Mouse (Mus musculus): ENCODE measurements around the gene Gm17359. TPM values are rescaled to one million over a fixed set of nuclear protein-coding genes. Genes with fewer than 3 reads are reported as not detected.
A peak's percentile ranks its signal among the peaks of the same experiment; 100 is the strongest.

Gm17359 gene
- polyA plus RNA-seq, 1 experiment: 0.04 TPM

- DNase-seq (ENCODE audit: low read depth): no peak
- TF ChIP-seq POLR2A (IDR thresholded peaks at IDR 0.05; ENCODE audit: borderline replicate concordance, extremely low read depth, insufficient read depth, insufficient read length, poor library complexity, severe bottlenecking): no peak
- no peak for TF ChIP-seq CTCF (IDR thresholded peaks at IDR 0.05; ENCODE audit: borderline replicate concordance, extremely low read depth, insufficient read depth, insufficient read length)
These were observed 44.9 kb downstream of the Gm17359 start for GRCm38 (mm10) chr3:79381398-79381797.

- peak; percentile 67 for DNase-seq (ENCODE audit: low read depth)
- TF ChIP-seq POLR2A (IDR thresholded peaks at IDR 0.05; ENCODE audit: borderline replicate concordance, extremely low read depth, insufficient read depth, insufficient read length, poor library complexity, severe bottlenecking) (no peak), CTCF (IDR thresholded peaks at IDR 0.05; ENCODE audit: borderline replicate concordance, extremely low read depth, insufficient read depth, insufficient read length) (no peak)
These were observed 49.1 kb downstream of the Gm17359 start for GRCm38 (mm10) chr3:79385434-79386029.

- TF ChIP-seq CTCF (IDR thresholded peaks at IDR 0.05; ENCODE audit: borderline replicate concordance, extremely low read depth, insufficient read depth, insufficient read length): no peak
- no peak for TF ChIP-seq POLR2A (IDR thresholded peaks at IDR 0.05; ENCODE audit: borderline replicate concordance, extremely low read depth, insufficient read depth, insufficient read length, poor library complexity, severe bottlenecking)
- peak; percentile 45 for DNase-seq (ENCODE audit: low read depth)
These were observed 52.6 kb downstream of the Gm17359 start for GRCm38 (mm10) chr3:79389081-79389480.

GRCm38 (mm10) chr3:79400552-79400951 is 64.1 kb downstream of the Gm17359 start:
- DNase-seq (ENCODE audit: low read depth): no peak
- TF ChIP-seq CTCF (IDR thresholded peaks at IDR 0.05; ENCODE audit: borderline replicate concordance, extremely low read depth, insufficient read depth, insufficient read length) (no peak), POLR2A (IDR thresholded peaks at IDR 0.05; ENCODE audit: borderline replicate concordance, extremely low read depth, insufficient read depth, insufficient read length, poor library complexity, severe bottlenecking) (no peak)

GRCm38 (mm10) chr3:79402056-79402455 is 65.6 kb downstream of the Gm17359 start:
- TF ChIP-seq CTCF (IDR thresholded peaks at IDR 0.05; ENCODE audit: borderline replicate concordance, extremely low read depth, insufficient read depth, insufficient read length) (no peak), POLR2A (IDR thresholded peaks at IDR 0.05; ENCODE audit: borderline replicate concordance, extremely low read depth, insufficient read depth, insufficient read length, poor library complexity, severe bottlenecking) (no peak)
- DNase-seq (ENCODE audit: low read depth): no peak

- DNase-seq (ENCODE audit: low read depth): no peak
These were observed 72.1 kb downstream of the Gm17359 start for GRCm38 (mm10) chr3:79408546-79408945.

GRCm38 (mm10) chr3:79409927-79410628 is 73.6 kb downstream of the Gm17359 start:
- no peak for TF ChIP-seq CTCF (IDR thresholded peaks at IDR 0.05; ENCODE audit: borderline replicate concordance, extremely low read depth, insufficient read depth, insufficient read length)
- TF ChIP-seq POLR2A (IDR thresholded peaks at IDR 0.05; ENCODE audit: borderline replicate concordance, extremely low read depth, insufficient read depth, insufficient read length, poor library complexity, severe bottlenecking): no peak
- peak; percentile 79 for DNase-seq (ENCODE audit: low read depth)

More at GRCm38 (mm10) chr3:79408546-79408945, 72.1 kb downstream of the Gm17359 start:
- no peak for TF ChIP-seq POLR2A (IDR thresholded peaks at IDR 0.05; ENCODE audit: borderline replicate concordance, extremely low read depth, insufficient read depth, insufficient read length, poor library complexity, severe bottlenecking)
- no peak for TF ChIP-seq CTCF (IDR thresholded peaks at IDR 0.05; ENCODE audit: borderline replicate concordance, extremely low read depth, insufficient read depth, insufficient read length)

GRCm38 (mm10) chr3:79410629-79410995 is 74.2 kb downstream of the Gm17359 start:
- TF ChIP-seq CTCF (IDR thresholded peaks at IDR 0.05; ENCODE audit: borderline replicate concordance, extremely low read depth, insufficient read depth, insufficient read length) (no peak), POLR2A (IDR thresholded peaks at IDR 0.05; ENCODE audit: borderline replicate concordance, extremely low read depth, insufficient read depth, insufficient read length, poor library complexity, severe bottlenecking) (no peak)
- peak; percentile 46 for DNase-seq (ENCODE audit: low read depth)

- TF ChIP-seq POLR2A (IDR thresholded peaks at IDR 0.05; ENCODE audit: borderline replicate concordance, extremely low read depth, insufficient read depth, insufficient read length, poor library complexity, severe bottlenecking): no peak
- no peak for TF ChIP-seq CTCF (IDR thresholded peaks at IDR 0.05; ENCODE audit: borderline replicate concordance, extremely low read depth, insufficient read depth, insufficient read length)
- DNase-seq (ENCODE audit: low read depth): no peak
These were observed 75.2 kb downstream of the Gm17359 start for GRCm38 (mm10) chr3:79411666-79412065.

GRCm38 (mm10) chr3:79413492-79413891 is 77.0 kb downstream of the Gm17359 start:
- TF ChIP-seq CTCF (IDR thresholded peaks at IDR 0.05; ENCODE audit: borderline replicate concordance, extremely low read depth, insufficient read depth, insufficient read length) (no peak), POLR2A (IDR thresholded peaks at IDR 0.05; ENCODE audit: borderline replicate concordance, extremely low read depth, insufficient read depth, insufficient read length, poor library complexity, severe bottlenecking) (no peak)
- no peak for DNase-seq (ENCODE audit: low read depth)

GRCm38 (mm10) chr3:79415081-79415480 is 78.6 kb downstream of the Gm17359 start:
- no peak for DNase-seq (ENCODE audit: low read depth)
- TF ChIP-seq CTCF (IDR thresholded peaks at IDR 0.05; ENCODE audit: borderline replicate concordance, extremely low read depth, insufficient read depth, insufficient read length) (no peak), POLR2A (IDR thresholded peaks at IDR 0.05; ENCODE audit: borderline replicate concordance, extremely low read depth, insufficient read depth, insufficient read length, poor library complexity, severe bottlenecking) (no peak)

GRCm38 (mm10) chr3:79415929-79416328 is 79.5 kb downstream of the Gm17359 start:
- no peak for DNase-seq (ENCODE audit: low read depth)
- no peak for TF ChIP-seq POLR2A (IDR thresholded peaks at IDR 0.05; ENCODE audit: borderline replicate concordance, extremely low read depth, insufficient read depth, insufficient read length, poor library complexity, severe bottlenecking)

Measured in brain, embryonic 14.5 days (tissue).